Mouse (Mus musculus) T-helper 17 cell (primary cell): ENCODE measurements around the gene A430005L14Rik.

Experiments
- in situ Hi-C, 2 experiments: fragments of 300-600 bp; cut with MboI, MseI; formaldehyde crosslinking; loops; 1 replicate in 1 of 2; 2 replicates in 1 of 2; pipeline ENCODE4 v1.15.1; 2025; ENCODE audit warnings: high pct_unique_total_duplicates in 2 of 2

A430005L14Rik gene

DNA sequence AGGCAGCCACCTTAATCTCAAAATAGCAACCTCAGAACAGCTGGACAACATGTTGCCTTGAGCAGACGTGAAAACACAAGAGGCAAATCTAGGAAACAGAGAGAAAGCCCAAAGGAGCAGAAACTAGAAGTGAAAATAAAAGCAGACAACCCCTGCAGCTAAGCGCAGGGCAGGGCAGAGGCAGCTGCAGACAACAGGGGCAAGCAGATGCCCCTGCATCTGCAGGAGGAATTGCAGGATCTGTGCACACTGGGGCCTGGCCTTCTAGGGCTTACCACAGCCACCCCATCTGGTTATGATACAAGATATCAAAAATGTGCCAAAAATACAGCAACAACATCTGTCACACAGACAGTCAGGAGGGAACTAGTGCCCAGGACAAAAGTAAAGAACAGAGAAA lies 10.5 kb downstream of the A430005L14Rik start:
- in situ Hi-C loops: loop anchor here (10.0 to 25.0 kb wide), 3 partner anchors 177 to 1980 kb away; partner anchors contain the start of genes Phf13 (in 1 of the 2), Rnf207 (in 1 of the 2), Thap3 (in 1 of the 2) and Trp73 (in 1 of the 2)

DNA sequence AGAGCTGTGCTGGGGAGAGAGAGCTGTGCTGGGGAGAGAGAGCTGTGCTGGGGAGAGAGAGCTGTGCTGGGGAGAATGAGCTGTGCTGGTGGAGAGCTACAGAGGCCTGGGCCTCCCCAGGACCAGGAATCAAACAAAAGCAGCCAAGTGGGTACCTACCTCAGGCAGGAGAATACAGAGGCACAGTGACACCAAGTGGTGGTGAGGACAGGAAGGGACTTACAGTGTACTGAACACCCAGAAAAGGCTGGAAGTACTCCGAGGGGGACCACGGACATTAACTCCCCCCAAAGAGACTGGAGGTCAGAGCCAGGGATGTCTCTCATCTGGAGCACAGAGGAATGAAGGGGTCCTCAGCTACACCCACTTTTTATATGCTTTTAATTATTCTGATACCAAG lies 11.0 kb downstream of the A430005L14Rik start:
- in situ Hi-C loops: loop anchor here (10.0 to 25.0 kb wide), 3 partner anchors 177 to 1981 kb away; partner anchors contain the start of genes Phf13 (in 1 of the 2), Rnf207 (in 1 of the 2), Thap3 (in 1 of the 2) and Trp73 (in 1 of the 2)

DNA sequence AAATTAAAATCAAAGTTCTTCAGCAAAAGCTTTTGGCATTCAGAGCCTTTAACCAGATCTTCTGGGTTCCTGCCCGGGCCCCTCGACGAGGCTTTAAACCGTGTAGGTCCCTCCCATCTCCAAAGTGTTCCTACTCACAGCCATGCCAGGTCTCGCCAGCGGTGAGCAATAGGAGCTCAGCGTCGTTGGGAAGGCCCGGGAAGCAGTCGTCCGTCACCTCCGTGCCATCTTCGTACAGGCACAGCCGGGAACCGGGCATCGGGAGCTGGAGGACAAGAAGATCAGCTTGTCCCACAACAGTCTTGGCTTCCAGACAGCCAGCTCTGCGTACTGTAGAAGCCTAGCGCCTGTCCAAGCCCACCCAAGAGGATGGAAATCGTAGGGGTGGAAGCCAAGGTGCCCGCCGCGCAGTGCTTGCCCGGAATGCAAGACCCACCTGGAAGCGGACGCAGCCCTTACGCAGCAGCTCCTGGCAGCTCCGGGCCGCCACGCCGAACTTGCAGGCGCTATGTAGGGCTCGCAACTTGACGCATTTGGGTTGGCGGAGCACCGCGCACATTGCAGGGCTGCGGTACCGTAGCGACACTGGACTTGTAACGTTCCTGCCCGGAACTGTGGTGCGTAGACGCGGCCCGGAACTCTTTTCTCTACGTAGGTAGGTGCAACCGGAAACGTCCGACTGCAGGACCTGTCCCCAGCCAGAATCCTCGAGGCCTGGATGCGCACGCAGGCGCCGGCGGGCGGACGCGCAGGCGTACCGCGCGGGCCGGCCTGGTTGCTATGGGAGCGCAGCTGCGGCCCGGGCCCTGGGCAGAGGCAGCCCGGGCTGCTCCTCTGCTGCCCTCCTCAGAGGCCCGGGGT lies 17.6 kb downstream of the A430005L14Rik start, which contains the start of the genes Dffb and Cep104:
Gene Dffb, minus strand, starts transcription at position 696 of the 861 bp plus-strand sequence.
Gene Cep104, plus strand, starts transcription at position 764 of the 861 bp plus-strand sequence.
- in situ Hi-C loops: loop anchor here in 1 of 2 experiments (25.0 kb wide), 1 partner anchor 1987 kb away; the partner anchor contains the start of genes Phf13 and Thap3

DNA sequence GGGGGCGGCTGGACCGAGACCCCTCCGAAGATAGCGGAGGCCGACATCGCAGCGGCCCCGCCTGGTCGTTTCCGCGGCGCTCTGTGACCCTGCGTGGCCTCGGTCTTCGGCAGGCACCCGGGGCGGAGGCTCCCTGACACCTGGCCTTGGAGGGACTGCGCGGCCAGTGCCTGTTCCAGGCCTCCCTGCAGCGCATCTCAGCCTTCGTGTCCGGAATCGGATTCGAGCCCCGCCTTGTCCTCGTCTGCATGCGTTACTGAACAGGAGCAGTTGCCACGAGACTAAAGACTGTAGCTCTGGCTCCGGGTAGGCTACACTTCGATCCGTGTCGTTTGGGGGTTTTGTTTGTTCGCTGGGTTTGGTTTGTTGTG lies 18.2 kb downstream of the A430005L14Rik start:
- in situ Hi-C loops: no loop called here

DNA sequence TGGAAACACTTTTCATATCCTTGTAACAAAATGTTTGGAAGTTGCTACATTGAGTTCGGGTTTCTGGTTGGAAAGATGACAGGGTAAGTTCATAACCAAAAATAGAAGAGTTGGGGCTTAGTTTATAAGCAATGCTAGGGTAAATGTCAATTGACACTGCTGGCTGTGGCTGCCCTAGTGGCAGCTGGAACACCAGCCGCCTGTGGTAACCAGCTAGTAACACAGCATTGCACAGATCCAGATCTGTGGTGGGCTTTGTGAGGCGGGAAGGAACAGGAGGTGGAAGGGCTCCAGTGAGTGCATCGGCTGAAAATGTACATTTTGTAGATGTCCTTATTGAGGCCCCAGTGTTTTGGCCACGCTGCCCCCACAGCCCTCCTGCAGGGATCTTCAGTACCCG lies 18.7 kb downstream of the A430005L14Rik start:
- in situ Hi-C loops: no loop called here

DNA sequence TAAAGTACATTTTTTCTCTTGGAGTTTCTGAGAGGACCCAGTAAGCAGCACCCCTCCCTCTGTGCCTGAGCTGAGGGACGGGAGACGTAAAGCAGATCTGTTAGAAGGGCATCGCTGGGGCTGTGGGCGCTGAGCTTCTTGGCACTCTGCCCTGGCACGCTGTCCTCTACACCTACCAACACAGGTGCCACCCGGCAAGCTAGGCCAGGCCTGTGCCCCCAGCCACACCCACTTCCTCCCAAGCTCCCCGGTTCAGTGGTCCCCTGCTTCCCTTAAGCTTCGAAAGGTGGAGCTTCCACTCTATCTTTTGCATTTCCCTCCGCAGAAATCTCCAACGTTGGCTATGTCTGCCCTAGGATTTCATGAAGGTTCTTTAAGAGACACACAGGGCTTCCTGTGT lies 22.2 kb downstream of the A430005L14Rik start:
- in situ Hi-C loops: no loop called here

DNA sequence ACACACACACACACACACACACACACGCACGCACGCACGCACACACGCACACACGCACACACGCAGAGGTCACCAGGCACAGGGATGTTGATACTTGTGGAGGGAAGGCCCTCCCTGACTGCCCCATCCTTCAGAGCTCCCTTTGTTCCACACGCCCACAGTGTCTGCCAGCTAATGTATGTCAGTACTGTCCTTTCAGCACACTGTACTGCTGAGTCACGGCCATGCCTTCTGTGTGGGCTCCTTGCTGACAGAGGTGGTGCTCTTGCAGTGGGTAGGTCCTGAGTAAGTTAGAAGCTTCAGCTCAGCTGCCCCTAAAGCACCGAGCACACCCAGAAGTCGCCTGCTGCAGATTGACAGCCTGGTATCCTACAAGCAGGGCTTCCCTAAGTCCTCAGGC lies 23.4 kb downstream of the A430005L14Rik start:
- in situ Hi-C loops: loop anchor here in 1 of 2 experiments (5.0 kb wide), 1 partner anchor 53 kb away; no protein-coding TSS in a partner anchor

DNA sequence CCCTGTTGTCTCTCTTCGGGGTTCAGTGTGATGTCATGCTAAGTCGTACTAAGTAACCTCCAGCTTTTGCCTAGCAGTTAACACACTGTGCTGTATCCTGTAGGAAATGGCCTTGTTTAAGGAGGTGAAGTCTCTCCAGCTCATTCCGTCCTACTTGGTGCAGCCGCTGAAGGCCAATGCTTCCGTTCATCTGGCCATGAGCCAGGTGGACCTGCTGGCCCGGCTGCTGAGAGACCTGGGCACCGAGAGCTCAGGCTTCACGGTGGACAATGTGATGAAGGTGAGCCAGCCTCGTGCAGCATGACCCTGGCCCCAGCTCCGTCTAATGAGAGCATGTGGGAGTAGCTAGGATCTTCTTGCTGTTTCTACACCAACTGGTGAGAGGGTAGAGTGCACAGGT lies 35.7 kb downstream of the A430005L14Rik start:
- in situ Hi-C loops: no loop called here

DNA sequence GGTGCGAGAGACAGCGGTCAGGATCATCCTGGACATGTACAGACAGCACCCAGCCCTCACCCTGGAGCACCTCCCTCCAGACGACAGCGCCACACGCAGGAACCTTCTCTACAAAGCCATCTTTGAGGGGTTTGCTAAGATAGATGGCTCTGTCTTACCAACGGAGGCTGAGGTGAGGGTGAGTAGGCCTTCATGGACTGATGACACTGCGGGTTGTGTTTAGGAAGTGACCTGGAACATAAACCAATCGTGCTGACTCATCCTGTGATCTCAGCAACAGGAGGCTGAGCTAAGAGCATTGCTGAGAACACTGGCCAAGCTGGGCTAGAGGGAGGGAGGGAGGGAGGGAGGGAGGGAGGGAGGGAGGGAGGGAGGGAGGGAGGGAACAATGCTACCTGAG lies 36.5 kb downstream of the A430005L14Rik start:
- in situ Hi-C loops: no loop called here

DNA sequence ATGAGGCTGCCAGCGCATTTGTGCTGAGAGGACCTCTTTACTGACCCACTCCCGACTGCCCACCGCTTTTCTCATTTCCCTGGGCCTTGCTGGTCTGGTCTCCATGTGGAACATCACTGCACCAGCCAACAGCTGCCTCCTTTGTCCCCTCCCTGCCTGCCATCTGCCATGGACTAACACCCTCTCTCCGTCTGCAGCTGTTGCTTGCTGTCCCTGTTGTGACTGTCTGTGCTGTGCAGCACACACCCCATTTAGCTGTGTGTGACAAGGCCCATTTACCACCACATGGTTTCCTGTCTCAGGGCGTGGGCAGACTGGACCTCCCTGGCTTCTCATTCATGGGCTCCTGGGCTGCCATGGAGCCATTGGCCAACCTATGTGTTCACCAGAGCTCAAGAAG lies 48.5 kb downstream of the A430005L14Rik start:
- in situ Hi-C loops: no loop called here

DNA sequence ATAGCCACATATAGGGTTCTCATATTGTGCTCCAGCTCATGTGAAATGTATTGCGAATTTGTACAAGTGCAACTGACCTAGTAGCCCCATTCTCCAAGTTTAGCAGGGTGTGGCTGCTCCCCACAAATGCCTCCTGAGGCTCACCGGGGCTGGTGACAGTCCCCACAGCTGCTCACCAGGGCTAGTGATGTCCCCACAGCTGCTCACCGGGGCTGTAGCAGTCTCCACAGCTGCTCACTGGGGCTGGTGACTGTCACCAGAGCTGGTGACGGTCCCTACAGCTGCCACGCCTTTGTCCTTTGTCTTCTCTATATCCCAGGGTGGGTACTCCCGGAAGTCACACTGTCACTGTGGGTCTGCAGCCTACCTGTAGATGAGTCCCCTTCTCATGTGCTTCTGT lies 49.2 kb downstream of the A430005L14Rik start:
- in situ Hi-C loops: no loop called here

DNA sequence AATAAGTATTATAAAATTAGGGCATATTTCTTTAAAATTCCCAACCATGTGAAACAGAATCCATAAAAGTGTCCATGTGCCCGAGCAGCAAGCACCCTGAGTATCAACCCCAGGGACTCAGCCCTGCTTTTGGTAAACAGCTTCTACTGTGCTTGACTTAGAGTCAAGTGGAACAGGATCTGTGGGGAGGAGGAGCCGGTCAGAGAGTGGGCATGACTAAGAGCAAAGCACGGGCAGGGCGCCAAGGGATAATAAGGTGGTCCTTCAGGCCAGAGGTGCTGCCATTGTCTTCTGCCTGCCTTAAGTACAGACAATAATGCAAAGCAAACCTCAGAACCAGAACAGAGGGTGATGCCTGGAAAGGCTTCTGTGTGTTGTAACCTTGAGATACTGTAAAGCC lies 50.7 kb downstream of the A430005L14Rik start:
- in situ Hi-C loops: no loop called here

DNA sequence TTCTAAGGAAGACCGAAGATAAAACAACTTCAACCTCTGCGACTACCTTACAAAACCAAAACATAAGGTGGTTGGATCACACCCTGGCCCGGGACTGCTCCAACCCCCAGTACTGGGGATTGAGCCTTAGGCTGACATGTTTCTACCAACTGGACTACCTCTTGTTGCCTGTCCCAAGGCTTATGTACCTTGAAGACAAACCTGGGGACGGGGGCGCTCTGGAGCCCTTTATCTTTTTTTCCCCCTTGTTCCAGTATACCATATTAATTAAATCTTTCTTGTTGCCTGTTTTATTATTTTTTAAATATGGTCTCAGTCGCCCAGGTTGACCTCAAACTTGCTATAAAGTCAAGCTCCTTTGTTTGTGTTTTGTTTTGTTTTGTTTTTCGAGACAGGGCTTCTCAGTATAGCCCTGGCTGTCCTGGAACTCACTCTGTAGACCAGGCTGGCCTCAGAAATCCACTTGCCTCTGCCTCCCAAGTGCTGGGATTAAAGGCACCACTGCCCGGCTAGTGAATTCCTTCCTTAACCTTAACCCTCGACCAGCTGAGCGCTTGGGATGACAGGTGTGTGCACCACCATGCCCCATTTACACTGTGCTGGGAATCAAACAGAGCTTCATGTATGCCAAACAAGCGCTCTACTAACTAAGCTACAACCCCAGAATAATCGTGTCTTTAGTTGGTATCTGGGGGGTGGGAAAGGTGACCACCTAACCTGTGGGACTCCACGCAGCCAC lies 54.0 kb downstream of the A430005L14Rik start:
- in situ Hi-C loops: no loop called here
